ENCODE assay signal across 12 mouse cellular contexts in the genomic region with DNA sequence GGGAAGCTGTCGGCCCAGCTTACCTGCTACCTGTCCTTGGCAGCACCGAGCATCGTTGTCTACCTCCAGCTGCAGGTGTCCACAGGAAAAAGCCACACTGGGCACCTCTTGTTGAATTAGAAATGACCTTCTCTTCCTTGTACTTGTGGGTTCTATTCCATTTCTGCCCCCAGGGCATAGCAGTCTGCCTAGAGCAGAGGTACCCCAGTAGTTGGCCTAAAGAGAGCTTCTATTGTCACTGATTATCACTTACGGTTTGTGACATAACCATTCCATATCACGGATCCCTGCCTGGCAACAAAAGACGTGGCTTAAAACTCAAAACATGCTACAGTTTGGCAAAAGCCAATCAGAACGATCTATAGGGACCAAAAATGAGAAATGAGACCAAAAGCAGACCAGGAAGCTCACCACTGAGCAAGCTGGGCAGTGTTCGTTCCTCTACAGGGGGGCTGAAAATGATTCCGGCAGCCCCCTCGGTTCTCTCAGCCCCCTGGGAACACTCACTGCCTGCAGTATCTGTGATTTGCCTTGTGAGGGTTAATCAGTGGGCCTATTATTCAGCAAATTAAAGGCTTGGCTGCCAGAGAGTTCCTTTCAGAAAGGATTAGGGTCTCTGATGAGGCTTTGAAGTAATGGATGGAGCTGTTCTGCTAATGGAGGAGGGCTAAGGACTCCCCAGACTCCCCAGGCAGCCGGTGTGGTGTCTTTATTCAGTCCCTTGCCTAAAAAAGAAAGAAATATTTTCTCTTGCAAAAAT.
DNase-seq lines count a peak whose midpoint lies in the region; ATAC-seq and TF ChIP-seq lines count a peak whose summit lies in the region.
"Had no signal": no experiment of that assay in that cellular context is flagged by ENCODE, and none has a peak within 500 bp of the region (broad histone marks: within the 10 kb centered on the region; RNA-seq: fewer than 3 reads in every experiment).

No protein-coding gene starts in this region.

- 19% methylated on average over 11 of the region's 11 CpGs for WGBS in embryonic facial prominence, embryonic 13.5 days
- 25% methylated on average over 11 of the region's 11 CpGs for WGBS in hindbrain, embryonic 13.5 days
- WGBS in midbrain, embryonic 16.5 days: 16% methylated on average over 11 of the region's 11 CpGs
- WGBS in heart, adult 2 months: 46% methylated on average over 11 of the region's 11 CpGs

- H3K36me3 ChIP-seq in embryonic facial prominence, embryonic 13.5 days: no peaks in the 10 kb centered on the region
- H3K36me3 ChIP-seq in hindbrain, embryonic 13.5 days: no peaks in the 10 kb centered on the region
- no peaks in the 10 kb centered on the region for H3K36me3 ChIP-seq in midbrain, embryonic 16.5 days (ENCODE audit: control insufficient read depth, insufficient read depth, low read length)
- H3K36me3 ChIP-seq in heart, adult 2 months (ENCODE audit: control insufficient read depth, insufficient read depth, low read length): no peaks in the 10 kb centered on the region
- H3K36me3 ChIP-seq: heart, embryonic 13.5 days had no signal

- peak; percentile 6 for DNase-seq in embryo, embryonic 10 days (ENCODE audit: low spot score)
- no peak for DNase-seq in thymus, postnatal 25 days
- no peak for DNase-seq in thymus, postnatal 10 days (ENCODE audit: low spot score in 2 of 2)
- DNase-seq in natural killer cell, adult 2 months (ENCODE audit: low spot score in 2 of 2): no peak
- no peak for DNase-seq in heart, adult 2 months
- DNase-seq: kidney, postnatal 10 days; thymus, postnatal 14 days had no signal

- H3K9ac ChIP-seq in embryonic facial prominence, embryonic 13.5 days: no peak overlapping the region
- H3K9ac ChIP-seq in hindbrain, embryonic 13.5 days: peak overlapping the region; percentile 5; the same call in 1 of the 2 replicates
- no peak overlapping the region for H3K9ac ChIP-seq in midbrain, embryonic 16.5 days (ENCODE audit: low read depth, low read length)
- H3K9ac ChIP-seq in heart, adult 2 months (ENCODE audit: low read depth, low read length): no peak overlapping the region
- H3K9ac ChIP-seq: heart, embryonic 13.5 days had no signal

- TF ChIP-seq EP300 in heart, adult 2 months (IDR thresholded peaks at IDR 0.05; ENCODE audit: insufficient read depth, low read depth, low read length): no peak

- TF ChIP-seq CTCF in heart, adult 2 months (IDR thresholded peaks at IDR 0.05): no peak

- H3K4me1 ChIP-seq in embryonic facial prominence, embryonic 13.5 days: peaks cover 18% of the 10 kb centered on the region
- H3K4me1 ChIP-seq in hindbrain, embryonic 13.5 days (replicated peaks): peaks cover 24% of the 10 kb centered on the region
- H3K4me1 ChIP-seq in midbrain, embryonic 16.5 days (ENCODE audit: control insufficient read depth, insufficient read depth, low read length): peaks cover 17% of the 10 kb centered on the region
- H3K4me1 ChIP-seq in heart, adult 2 months (ENCODE audit: control insufficient read depth, insufficient read depth, low read length): no peaks in the 10 kb centered on the region
- H3K4me1 ChIP-seq: heart, embryonic 13.5 days had no signal

- TF ChIP-seq POLR2A in heart, adult 2 months (IDR thresholded peaks at IDR 0.05; ENCODE audit: insufficient read depth, low read depth, low read length): no peak

- intact Hi-C loops in heart, adult 2 months (cut with DNase I): no loop called here

- 0 out of 2 replicates have a peak, but pooled peaks have one; percentile 67 for ATAC-seq in embryonic facial prominence, embryonic 13.5 days (ENCODE audit: insufficient number of reproducible peaks, insufficient read depth, low FRiP score, low TSS enrichment, low read depth)
- ATAC-seq in hindbrain, embryonic 13.5 days (ENCODE audit: low FRiP score): peak; percentile 83
- peak; percentile 90 for ATAC-seq in midbrain, embryonic 16.5 days
- ATAC-seq: activated CD4-positive, CD25-positive, alpha-beta regulatory T cell, adult 4 months had no signal

- H3K4me2 ChIP-seq in embryonic facial prominence, embryonic 13.5 days: peak overlapping the region; percentile 33; the same call in 1 of the 2 replicates
- peak overlapping the region; percentile 34 for H3K4me2 ChIP-seq in hindbrain, embryonic 13.5 days
- H3K4me2 ChIP-seq in midbrain, embryonic 16.5 days (ENCODE audit: low read length): peak overlapping the region; percentile 31
- H3K4me2 ChIP-seq: heart, embryonic 13.5 days had no signal

- H3K79me2 ChIP-seq in heart, adult 2 months (replicated peaks; ENCODE audit: control insufficient read depth, insufficient read depth, low read length): no peaks in the 10 kb centered on the region

- H3K27ac ChIP-seq in embryonic facial prominence, embryonic 13.5 days: no peak overlapping the region
- H3K27ac ChIP-seq in hindbrain, embryonic 13.5 days: peak overlapping the region; percentile 86
- H3K27ac ChIP-seq in midbrain, embryonic 16.5 days (ENCODE audit: low read length): peak overlapping the region; percentile 47
- H3K27ac ChIP-seq in heart, adult 2 months: no peak overlapping the region
- H3K27ac ChIP-seq: heart, embryonic 13.5 days had no signal

- H3K9me3 ChIP-seq in embryonic facial prominence, embryonic 13.5 days: no peaks in the 10 kb centered on the region
- no peaks in the 10 kb centered on the region for H3K9me3 ChIP-seq in hindbrain, embryonic 13.5 days
- H3K9me3 ChIP-seq in midbrain, embryonic 16.5 days (replicated peaks; ENCODE audit: control insufficient read depth, low read length, poor library complexity, severe bottlenecking): no peaks in the 10 kb centered on the region
- H3K9me3 ChIP-seq: heart, embryonic 13.5 days had no signal

- no peak overlapping the region for H3K4me3 ChIP-seq in embryonic facial prominence, embryonic 13.5 days
- no peak overlapping the region for H3K4me3 ChIP-seq in hindbrain, embryonic 13.5 days
- H3K4me3 ChIP-seq in midbrain, embryonic 16.5 days (ENCODE audit: low read depth, low read length): no peak overlapping the region
- no peak overlapping the region for H3K4me3 ChIP-seq in heart, adult 2 months
- H3K4me3 ChIP-seq: heart, embryonic 13.5 days had no signal

- H3K27me3 ChIP-seq in embryonic facial prominence, embryonic 13.5 days: peaks cover 5% of the 10 kb centered on the region; the same call in 1 of the 2 replicates
- H3K27me3 ChIP-seq in hindbrain, embryonic 13.5 days: no peaks in the 10 kb centered on the region
- no peaks in the 10 kb centered on the region for H3K27me3 ChIP-seq in midbrain, embryonic 16.5 days (ENCODE audit: control insufficient read depth, insufficient read depth, low read depth, low read length)
- no peaks in the 10 kb centered on the region for H3K27me3 ChIP-seq in heart, adult 2 months (ENCODE audit: control insufficient read depth, insufficient read depth, low read length)

Comparison
In these comparisons a context has a peak if more than half of its experiments do, and no peak if none do; other contexts are left out.
1. H3K27ac ChIP-seq: peak in hindbrain, embryonic 13.5 days (single experiment) and midbrain, embryonic 16.5 days (single experiment); none in embryonic facial prominence, embryonic 13.5 days (single experiment) and heart, adult 2 months (single experiment).
2. Peak in every context shown above with its lines, with median percentiles within 50 percentile points of each other: ATAC-seq and H3K4me2 ChIP-seq.